Mouse (Mus musculus) kidney, adult 11 months (tissue): ENCODE measurements around the gene Acap1.
A peak's percentile ranks its signal among the peaks of the same experiment; 100 is the strongest.
"Not testable (repeated sequence)": the region's sequence is repeated elsewhere in the genome, so short reads cannot be mapped to it uniquely, and the experiment has no call there.

ENCODE experiments used
- DNase-seq: peaks from one replicate; pipeline ENCODE4 v3.0.0; 2022

The Acap1 gene

GRCm38 (mm10) chr11:69870289-69871069 is 24.9 kb downstream of the Acap1 start:
- no peak for DNase-seq

- no peak for DNase-seq
These were observed 28.0 kb downstream of the Acap1 start for GRCm38 (mm10) chr11:69867335-69867734.

GRCm38 (mm10) chr11:69865561-69865960 is 29.8 kb downstream of the Acap1 start:
- no peak for DNase-seq

- DNase-seq: no peak
These were observed 31.0 kb downstream of the Acap1 start for GRCm38 (mm10) chr11:69864138-69864860.

GRCm38 (mm10) chr11:69863729-69864128 is 31.6 kb downstream of the Acap1 start:
- DNase-seq: not testable (repeated sequence)

GRCm38 (mm10) chr11:69858113-69858998 is 37.0 kb downstream of the Acap1 start, which contains the start of gene Tnk1:
Gene Tnk1 (minus strand): TSS chr11:69858730.
- DNase-seq: peak; percentile 81

- no peak for DNase-seq
These were observed 40.0 kb downstream of the Acap1 start for GRCm38 (mm10) chr11:69855347-69855746.

- DNase-seq: no peak
These were observed 40.7 kb downstream of the Acap1 start for GRCm38 (mm10) chr11:69854680-69855079.

GRCm38 (mm10) chr11:69853994-69854393 is 41.3 kb downstream of the Acap1 start:
- peak; percentile 42 for DNase-seq

GRCm38 (mm10) chr11:69850754-69851153 is 44.6 kb downstream of the Acap1 start:
- no peak for DNase-seq

GRCm38 (mm10) chr11:69849884-69850283 is 45.5 kb downstream of the Acap1 start:
- DNase-seq: no peak

GRCm38 (mm10) chr11:69849128-69849527 is 46.2 kb downstream of the Acap1 start:
- DNase-seq: no peak

GRCm38 (mm10) chr11:69848021-69848420 is 47.3 kb downstream of the Acap1 start:
- no peak for DNase-seq

- no peak for DNase-seq
These were observed 48.3 kb downstream of the Acap1 start for GRCm38 (mm10) chr11:69846738-69847688.

GRCm38 (mm10) chr11:69846198-69846680 is 49.1 kb downstream of the Acap1 start, which contains the start of gene Plscr3:
Gene Plscr3 (plus strand): TSS chr11:69846376.
- peak; percentile 95 for DNase-seq

GRCm38 (mm10) chr11:69838714-69839104 is 56.6 kb downstream of the Acap1 start:
- no peak for DNase-seq

GRCm38 (mm10) chr11:69837952-69838713 is 57.2 kb downstream of the Acap1 start, which contains the start of gene Tmem256:
Gene Tmem256 (plus strand): TSS chr11:69838514.
- DNase-seq: peak; percentile 99

GRCm38 (mm10) chr11:69837604-69837951 is 57.8 kb downstream of the Acap1 start, which contains the start of gene Nlgn2:
Gene Nlgn2 (minus strand): TSS chr11:69837784.
- DNase-seq: no peak

GRCm38 (mm10) chr11:69836703-69837576 is 58.4 kb downstream of the Acap1 start:
- peak; percentile 37 for DNase-seq

GRCm38 (mm10) chr11:69835966-69836335 is 59.4 kb downstream of the Acap1 start:
- DNase-seq: no peak
